Mouse (Mus musculus): Measurements from ENCODE around the gene Tyk2.

Tyk2 gene

GRCm38 (mm10) chr9:21149654-21150419 is 18.8 kb upstream of the Tyk2 start, which contains the start of gene Cdc37:
TSS of gene Cdc37 (minus strand) at chr9:21149982.
- peak; percentile 94 for DNase-seq (ENCODE audit: low read depth, low spot score)

GRCm38 (mm10) chr9:21149077-21149653 is 18.1 kb upstream of the Tyk2 start:
- DNase-seq (ENCODE audit: low read depth, low spot score): no peak

GRCm38 (mm10) chr9:21148427-21148826 is 17.4 kb upstream of the Tyk2 start:
- DNase-seq (ENCODE audit: low read depth, low spot score): no peak

- peak; percentile 90 for DNase-seq (ENCODE audit: low read depth, low spot score)
These were observed 15.7 kb upstream of the Tyk2 start for GRCm38 (mm10) chr9:21146722-21147121.

GRCm38 (mm10) chr9:21145431-21145830 is 14.4 kb upstream of the Tyk2 start:
- no peak for DNase-seq (ENCODE audit: low read depth, low spot score)

- DNase-seq (ENCODE audit: low read depth, low spot score): no peak
These were observed 13.3 kb upstream of the Tyk2 start for GRCm38 (mm10) chr9:21144361-21144760.

GRCm38 (mm10) chr9:21141922-21142321 is 10.9 kb upstream of the Tyk2 start:
- DNase-seq (ENCODE audit: low read depth, low spot score): no peak

- no peak for DNase-seq (ENCODE audit: low read depth, low spot score)
These were observed 7.3 kb upstream of the Tyk2 start for GRCm38 (mm10) chr9:21138386-21138785.

- DNase-seq (ENCODE audit: low read depth, low spot score): peak; percentile 91
These were observed 6.2 kb upstream of the Tyk2 start for GRCm38 (mm10) chr9:21137229-21137628.

GRCm38 (mm10) chr9:21136401-21136800 is 5.4 kb upstream of the Tyk2 start:
- DNase-seq (ENCODE audit: low read depth, low spot score): peak; percentile 75

- DNase-seq (ENCODE audit: low read depth, low spot score): peak; percentile 73
These were observed 4.9 kb upstream of the Tyk2 start for GRCm38 (mm10) chr9:21135941-21136381.

GRCm38 (mm10) chr9:21135329-21135890 is 4.4 kb upstream of the Tyk2 start:
- DNase-seq (ENCODE audit: low read depth, low spot score): peak; percentile 63

GRCm38 (mm10) chr9:21134595-21135328 is 3.7 kb upstream of the Tyk2 start:
- no peak for DNase-seq (ENCODE audit: low read depth, low spot score)

- DNase-seq (ENCODE audit: low read depth, low spot score): peak; percentile 78
These were observed 2.1 kb upstream of the Tyk2 start for GRCm38 (mm10) chr9:21133064-21133707.

- DNase-seq (ENCODE audit: low read depth, low spot score): peak; percentile 62
These were observed 1.2 kb upstream of the Tyk2 start for GRCm38 (mm10) chr9:21132102-21132775.

- no peak for DNase-seq (ENCODE audit: low read depth, low spot score)
These were observed 4.8 kb downstream of the Tyk2 start for GRCm38 (mm10) chr9:21126259-21126627.

GRCm38 (mm10) chr9:21125502-21126258 is 5.4 kb downstream of the Tyk2 start:
- DNase-seq (ENCODE audit: low read depth, low spot score): no peak

GRCm38 (mm10) chr9:21124837-21125236 is 6.2 kb downstream of the Tyk2 start:
- DNase-seq (ENCODE audit: low read depth, low spot score): no peak

- DNase-seq (ENCODE audit: low read depth, low spot score): no peak
These were observed 9.6 kb downstream of the Tyk2 start for GRCm38 (mm10) chr9:21121483-21121882.

GRCm38 (mm10) chr9:21117073-21117472 is 14.0 kb downstream of the Tyk2 start:
- DNase-seq (ENCODE audit: low read depth, low spot score): no peak

Data from CD4-positive, CD25-positive, alpha-beta regulatory T cell, adult 2 months (primary cell).